Mouse (Mus musculus): Measurements from ENCODE around the gene Gid4.
"Not testable (repeated sequence)": the region's sequence is repeated elsewhere in the genome, so short reads cannot be mapped to it uniquely, and the experiment has no call there.

Gene Gid4

DNA sequence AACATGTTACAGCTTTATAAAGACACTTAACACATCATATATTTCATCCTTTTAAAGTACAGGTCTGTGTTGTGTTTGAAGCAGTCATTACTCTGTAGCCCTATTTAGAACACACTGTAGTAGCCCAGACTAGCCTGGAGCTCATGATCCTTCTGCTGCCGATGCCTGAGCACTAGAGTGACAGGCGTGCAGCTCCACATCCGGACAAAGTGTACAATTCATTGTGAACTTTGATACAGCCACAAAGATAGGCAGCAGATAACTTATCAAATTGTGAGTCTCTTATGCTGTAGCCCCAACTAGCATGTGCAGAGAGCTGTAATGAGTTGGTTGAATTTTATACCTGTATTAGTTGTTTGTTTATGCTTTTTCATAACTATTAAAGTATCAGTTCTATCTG is 10.7 kb downstream of the Gid4 start:
- DNase-seq (ENCODE audit: inconsistent ontology term): no peak

DNA sequence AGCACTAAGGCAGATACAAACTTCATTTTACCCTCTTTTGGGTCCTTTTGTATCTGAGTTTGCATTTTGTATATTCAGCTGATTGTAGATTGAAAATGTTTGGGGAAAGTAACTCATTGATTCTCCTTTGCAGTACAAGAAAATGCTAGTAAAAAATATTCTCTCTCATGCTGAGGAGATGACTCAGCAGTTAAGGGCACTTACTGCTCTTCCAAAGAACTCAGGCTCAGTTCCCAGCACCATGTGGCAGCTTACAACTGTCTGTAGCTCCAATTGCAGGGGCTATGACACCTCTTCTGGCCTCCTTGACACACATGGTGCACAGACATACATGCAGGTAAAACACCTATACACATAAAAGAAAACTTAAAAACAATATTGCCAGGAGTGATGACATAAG is 16.6 kb downstream of the Gid4 start:
- DNase-seq (ENCODE audit: inconsistent ontology term): no peak

DNA sequence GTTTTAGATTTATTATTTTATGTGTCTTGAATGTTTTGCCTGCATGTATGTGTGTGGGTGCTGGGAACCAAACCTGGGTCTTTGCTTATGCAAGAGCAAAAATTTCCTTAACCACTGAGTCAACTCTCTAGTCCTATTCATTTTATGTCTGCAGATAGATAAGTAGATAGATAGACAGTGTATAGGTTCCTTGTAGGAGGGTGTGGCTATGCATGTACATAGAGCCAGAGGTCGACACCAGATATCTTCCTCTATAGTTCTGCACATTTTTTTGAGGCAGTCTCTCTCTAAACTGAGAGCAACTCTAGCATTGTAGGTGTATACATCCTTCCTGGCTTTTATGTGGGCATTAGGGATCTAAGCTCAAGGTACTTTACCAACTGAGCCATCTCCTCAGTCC is 18.2 kb downstream of the Gid4 start:
- no peak for DNase-seq (ENCODE audit: inconsistent ontology term)

DNA sequence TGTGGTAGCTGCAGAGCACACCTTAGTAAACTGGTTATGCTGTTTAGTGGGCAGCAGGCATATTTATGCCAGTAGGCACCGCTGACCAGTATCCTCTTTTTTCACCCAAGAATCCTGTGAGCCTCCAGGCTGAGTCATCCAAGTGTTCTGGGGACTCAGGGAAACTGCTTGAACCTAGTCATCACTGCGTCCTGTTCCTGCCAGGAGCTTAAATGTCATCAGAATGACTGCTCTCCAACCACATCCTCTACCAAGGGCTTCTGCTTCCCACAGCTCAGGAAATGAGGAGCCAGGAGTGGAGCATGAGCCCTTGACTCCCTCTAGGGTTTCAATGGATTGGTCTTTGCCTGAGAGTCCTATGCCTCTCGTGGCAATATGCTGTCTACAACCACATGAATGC is 19.7 kb downstream of the Gid4 start:
- DNase-seq (ENCODE audit: inconsistent ontology term): peak; percentile 62

DNA sequence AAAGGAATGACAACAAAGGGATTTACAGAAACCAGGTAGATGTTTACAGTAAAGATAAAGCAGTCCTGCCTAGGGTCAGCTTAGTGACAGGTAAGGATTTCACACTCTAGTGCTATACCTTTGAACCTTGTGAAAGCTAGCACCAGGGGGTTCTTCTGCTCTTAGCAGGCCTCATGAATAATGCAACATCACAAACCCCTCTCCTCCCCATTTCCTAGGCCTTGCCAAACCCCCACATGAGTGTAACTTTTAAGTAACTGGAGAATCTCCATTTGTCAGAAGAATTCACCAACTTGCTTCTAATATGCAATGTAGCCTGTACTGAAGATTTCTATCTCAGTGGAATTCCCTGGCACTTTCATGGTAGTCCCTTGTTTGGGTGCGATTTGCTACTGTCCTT is 22.7 kb downstream of the Gid4 start:
- DNase-seq (ENCODE audit: inconsistent ontology term): not testable (repeated sequence)

DNA sequence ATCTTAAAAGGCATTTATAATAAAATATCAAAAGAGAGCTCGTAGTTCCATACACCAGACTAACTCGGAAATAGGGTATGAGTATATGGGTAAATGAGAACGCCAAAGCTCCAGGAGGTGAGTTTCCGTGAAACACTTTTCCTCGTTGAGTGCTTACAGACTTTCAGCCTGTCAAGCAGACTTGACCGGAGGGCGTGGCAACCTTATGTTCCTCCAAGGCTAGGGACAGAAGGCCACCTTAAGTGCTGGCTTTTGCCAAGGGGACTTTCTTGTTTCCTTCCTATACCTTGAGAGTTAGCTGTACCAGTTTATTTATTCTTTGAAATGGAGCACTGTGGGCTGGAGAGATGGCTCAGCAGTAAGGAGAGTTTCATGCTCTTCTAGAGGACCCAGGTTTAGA is 23.2 kb downstream of the Gid4 start:
- DNase-seq (ENCODE audit: inconsistent ontology term): no peak

DNA sequence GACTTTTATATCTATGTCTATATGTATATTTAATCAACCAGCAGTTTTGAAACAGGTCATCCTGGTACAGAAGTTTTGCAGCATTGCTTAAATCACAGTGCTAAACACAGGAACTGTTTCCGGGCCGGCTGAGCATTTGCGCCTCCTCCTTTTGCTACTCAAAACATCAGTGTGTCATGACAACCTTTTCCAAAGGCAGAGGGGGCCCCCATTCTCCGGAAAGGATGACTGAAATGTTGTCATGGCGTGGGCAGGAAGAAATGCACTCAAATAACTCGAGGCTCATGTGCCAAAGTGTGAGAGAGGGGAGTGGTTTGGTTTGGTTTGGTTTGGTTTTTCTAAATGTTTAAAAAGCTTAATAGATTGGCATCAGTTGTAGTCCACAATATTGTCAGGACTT is 26.0 kb downstream of the Gid4 start:
- DNase-seq (ENCODE audit: inconsistent ontology term): no peak

DNA sequence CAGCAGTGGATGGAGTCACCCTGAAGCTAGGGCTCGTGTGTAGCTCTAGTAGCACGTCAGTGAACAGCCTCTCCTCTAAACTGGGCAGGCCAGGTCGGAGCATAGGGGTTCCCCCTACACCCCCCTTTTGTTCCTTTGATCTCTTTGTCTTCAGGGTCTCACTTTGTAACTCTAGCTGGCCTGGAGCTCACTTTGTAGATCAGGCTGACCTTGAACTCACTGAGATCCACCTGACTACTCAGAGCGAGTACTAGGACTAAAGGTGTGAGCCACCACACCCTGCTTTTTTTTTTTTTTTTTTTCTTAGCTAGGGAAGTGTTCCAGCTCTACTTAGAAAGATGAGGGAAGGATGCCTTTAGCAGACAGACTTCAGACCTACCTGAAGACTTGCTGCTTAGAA is 27.1 kb downstream of the Gid4 start:
- no peak for DNase-seq (ENCODE audit: inconsistent ontology term)

DNA sequence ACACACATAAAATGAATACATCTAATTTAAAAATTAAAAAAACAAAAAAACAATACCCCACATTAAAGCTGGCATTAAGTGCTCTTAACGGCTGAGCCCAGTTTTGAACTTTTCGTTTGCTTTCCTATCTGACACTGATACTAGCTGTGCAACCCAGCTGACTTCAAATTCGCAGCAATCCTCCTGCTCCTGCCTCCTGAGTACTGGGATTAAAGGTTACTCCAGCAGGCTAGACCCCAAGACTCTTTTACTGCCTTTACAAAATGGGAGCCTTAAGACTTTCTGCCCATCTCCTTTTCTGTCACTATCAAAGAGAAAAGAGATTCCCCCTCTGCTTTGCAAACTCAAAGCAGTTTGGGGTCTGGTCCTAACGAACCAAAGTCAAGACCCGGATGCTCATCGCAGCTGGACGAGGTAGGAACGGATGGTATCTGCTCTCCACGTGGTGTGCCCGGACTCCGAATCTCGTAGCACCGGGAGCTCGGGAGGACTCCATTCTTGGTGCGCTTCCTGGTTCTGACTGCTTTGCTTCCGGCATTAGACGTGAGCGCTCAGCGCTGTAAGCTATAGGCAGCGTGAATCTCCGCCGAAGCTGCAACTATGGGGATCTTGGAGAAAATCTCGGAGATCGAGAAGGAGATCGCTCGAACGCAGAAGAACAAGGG is 37.3 kb downstream of the Gid4 start, which contains the start of gene Drg2:
Gene Drg2 (plus strand): TSS at position 512 of the 665 bp plus-strand sequence.
- peak; percentile 89 for DNase-seq (ENCODE audit: inconsistent ontology term)

DNA sequence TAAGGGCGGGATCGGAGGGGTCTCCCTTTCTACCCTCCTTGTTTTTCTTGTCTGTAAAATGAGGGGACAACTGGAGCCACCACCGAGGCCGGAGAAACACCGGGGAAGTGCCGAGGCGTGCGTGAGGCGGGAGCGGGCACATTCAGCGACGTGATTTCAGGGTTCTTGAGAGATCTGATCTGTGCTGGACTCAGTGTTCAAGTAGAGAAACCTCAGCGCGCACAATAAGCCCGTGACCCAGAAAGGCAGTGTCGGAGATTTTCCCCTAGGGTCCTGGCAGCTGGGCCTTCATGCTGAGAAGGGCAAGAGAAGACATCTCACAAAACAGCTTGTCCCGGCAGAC is 37.8 kb downstream of the Gid4 start:
- DNase-seq (ENCODE audit: inconsistent ontology term): no peak

DNA sequence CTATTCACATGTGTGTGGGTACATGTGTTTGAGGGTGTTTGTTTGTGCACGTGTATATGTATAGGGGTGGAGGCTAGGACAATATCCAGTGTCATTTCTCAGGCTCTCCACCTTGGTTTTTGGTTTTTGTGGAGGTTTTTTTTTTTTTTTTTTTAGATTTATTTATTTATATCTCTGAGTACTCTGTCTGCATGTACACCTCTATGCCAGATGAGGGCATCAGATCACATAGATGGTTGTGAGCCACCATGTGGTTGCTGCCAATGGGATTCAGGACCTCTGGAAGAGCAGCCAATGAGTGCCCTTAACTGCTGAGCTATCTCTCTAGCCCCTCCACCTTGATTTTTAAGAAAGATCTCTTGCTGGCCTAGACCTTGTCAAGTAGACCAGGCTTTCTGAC is 41.0 kb downstream of the Gid4 start:
- peak; percentile 3 for DNase-seq (ENCODE audit: inconsistent ontology term)

DNA sequence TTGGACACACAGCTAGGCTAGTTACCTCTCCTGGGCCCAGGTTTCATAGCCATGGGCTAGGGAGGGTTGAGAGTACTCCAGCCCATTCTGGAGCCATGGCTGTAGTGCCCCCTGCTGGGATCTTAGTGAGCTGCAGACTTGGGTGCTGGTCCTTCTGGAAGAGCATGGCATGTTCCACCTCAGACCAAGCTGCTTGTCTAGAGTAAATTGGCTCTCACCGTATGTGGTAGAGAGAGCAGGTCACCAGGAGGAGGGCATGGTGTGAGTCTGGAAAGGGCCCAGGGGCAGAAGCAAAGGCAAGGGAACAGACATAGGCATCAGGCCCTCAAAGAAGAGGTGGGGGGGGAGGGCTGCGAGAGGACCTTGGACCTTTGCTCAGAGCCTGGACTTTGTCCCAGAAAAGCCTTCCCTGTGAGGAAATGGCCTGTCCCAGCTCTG is 49.0 kb downstream of the Gid4 start:
- no peak for DNase-seq (ENCODE audit: inconsistent ontology term)

DNA sequence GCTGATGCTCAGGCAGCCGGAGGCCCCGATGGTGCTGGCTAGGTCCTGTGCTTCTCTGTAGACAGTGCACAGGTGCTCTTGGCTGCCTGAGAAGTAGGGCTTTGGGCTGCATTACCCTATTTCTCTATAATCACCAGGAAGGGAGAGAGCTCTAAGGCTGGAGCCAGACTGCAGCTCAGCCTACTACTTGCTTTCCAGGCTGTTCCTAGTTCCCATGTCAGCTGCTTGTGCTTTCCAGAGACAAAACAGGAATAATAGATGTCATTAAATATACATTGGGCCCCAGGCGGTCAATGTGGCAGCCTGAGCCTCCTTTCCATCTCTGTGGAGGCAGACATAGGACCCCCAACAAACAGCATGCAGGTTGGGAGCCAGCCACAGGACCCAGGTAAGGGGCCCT is 52.1 kb downstream of the Gid4 start, which contains the start of gene Myo15:
Gene Myo15 (plus strand): TSS at position 301 of the 400 bp plus-strand sequence.
- no peak for DNase-seq (ENCODE audit: inconsistent ontology term)

DNA sequence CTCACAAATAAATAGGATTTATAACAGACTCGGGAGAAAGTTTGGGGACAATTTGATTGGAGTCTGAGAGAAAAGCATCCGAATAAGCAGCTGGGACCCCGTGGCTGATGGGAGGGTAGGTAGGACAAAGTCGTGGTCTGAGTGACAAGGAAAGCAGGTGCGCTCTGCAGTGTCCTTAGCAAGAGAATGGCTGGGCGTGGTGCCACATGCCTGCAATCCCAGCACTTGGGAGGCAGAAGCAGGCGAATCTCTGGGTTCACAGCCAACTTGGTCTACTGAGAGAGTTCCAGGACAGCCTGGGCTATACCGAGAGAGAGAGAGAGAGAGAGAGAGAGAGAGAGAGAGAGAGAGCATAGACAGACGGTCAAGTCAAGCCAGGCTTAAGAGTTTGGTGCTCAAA is 53.8 kb downstream of the Gid4 start:
- DNase-seq (ENCODE audit: inconsistent ontology term): no peak

DNA sequence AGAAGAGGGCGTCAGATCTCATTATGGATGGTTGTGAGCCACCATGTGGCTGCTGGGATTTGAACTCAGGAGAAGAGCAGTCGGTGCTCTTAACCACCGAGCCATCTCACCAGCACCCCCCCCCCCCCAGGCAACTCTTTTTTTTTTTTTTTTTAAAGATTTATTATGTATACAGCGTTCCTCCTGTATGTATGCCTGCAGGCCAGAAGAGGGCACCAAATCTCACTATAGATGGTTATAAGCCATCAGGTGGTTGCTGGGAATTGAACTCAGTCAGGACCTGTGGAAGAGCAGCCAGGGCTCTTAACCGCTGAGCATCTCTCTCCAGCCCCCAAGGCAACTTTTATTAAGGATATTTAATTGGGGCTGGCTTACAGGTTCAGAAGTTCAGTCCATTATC is 57.6 kb downstream of the Gid4 start:
- no peak for DNase-seq (ENCODE audit: inconsistent ontology term)

DNA sequence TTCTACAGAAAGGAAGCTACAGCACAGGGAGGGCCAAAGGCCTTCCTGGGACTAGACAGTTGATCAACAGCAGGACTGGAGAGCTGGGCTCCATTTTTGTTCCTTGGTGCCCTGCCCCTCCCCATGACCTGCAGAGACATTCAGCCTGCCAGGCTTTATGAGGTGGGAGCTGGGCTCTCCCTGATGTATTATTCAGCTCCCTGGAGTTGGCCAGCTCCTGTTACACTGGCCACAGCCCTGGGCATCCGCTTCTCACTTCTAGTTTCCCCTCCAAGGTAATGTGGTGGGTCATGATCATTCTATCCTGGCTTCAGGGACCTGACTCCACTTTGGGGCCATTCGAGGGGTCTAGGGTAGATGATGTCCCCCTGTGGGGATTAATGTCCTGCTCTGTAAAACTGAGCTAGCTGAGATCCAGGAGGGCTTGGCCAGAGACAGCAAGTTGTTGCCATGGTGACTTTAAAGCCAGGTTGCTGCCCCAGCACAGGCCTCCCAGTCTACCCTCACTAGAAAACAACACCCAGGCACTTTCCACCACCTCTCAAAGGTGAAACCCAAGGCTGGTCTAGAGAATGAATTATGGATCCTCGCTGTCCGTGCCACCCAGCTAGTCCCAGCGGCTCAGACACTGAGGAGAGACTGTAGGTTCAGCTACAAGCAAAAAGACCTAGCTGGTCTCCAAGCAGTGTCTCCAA is 58.9 kb downstream of the Gid4 start:
- DNase-seq (ENCODE audit: inconsistent ontology term): no peak

DNA sequence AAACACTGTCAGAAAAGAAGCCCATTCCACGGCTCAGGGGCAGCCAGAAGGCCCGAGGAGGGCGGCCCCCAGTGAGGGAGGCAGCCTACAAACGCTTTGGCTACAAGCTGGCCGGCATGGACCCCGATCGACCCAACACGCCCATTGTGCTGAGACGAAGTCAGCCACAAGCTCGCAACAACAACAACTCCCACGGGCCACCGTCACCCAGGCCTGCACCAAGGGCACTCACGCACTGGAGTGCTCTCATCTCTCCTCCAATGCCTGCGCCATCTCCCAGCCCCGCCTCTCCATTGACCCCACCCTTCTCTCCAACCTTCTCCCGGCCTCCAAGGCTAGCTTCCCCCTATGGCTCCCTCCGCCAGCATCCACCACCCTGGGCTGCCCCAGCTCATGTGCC is 61.2 kb downstream of the Gid4 start:
- DNase-seq (ENCODE audit: inconsistent ontology term): no peak

DNA sequence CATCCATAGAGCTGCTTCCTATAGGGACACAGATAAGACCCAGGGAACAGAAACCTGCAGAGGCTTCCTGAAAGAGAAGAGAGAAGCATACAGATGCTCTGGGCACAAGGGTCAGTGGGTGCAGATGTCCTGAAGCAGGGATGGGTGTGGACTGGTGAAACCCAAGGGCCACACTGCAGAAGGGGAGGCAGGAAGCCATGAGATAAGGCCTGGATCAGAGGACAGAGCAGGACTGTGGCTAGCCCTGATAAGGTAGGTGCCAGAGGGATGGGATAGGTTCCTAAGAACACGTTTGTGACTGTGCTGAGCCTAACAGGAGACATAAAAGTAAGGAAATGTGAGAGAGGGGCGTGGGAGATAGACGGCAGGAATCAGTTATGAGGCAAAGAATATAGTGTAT is 69.3 kb downstream of the Gid4 start:
- DNase-seq (ENCODE audit: inconsistent ontology term): no peak

DNA sequence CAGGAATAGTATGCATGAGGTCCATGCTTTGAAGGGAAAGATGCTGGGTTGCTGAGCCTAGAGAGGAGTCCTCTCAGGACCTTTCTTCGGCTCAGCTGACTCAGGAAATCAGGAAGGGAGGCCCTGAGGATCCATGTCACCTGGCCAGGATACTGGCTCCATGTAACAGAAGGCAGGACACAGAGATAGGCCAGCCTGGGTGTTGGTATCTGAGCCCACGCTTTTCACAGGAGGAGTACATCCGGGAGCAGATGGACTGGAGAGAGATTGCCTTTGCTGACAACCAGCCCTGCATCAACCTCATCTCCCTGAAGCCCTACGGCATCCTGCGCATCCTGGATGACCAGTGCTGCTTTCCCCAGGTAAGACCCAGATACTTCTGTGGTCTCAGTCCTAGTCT is 75.8 kb downstream of the Gid4 start:
- no peak for DNase-seq (ENCODE audit: inconsistent ontology term)

DNA sequence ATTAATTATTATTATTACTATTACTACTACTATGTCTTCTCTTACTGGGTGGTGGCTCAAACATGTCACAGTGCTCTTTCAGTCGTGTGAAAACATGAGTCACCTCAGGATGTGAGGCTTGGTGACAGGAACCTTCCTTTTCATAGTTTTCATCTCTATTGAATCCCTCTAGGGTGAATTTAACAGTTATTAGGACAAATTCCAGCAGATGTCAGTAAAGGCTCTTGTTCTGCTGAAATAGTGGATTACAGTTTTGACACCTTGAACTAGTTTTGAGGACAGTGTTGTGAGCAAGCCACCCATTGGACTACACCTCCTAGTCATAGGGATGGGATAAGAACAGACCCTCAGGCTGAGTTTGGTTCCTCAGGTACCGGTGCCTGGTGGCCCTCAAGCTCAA is 78.7 kb downstream of the Gid4 start:
- peak; percentile 11 for DNase-seq (ENCODE audit: inconsistent ontology term)
